Mouse (Mus musculus) CH12.LX (cell line): ENCODE results near the gene Kif12. TPM values are rescaled to one million over a fixed set of nuclear protein-coding genes. Genes with fewer than 3 reads are reported as not detected.

Experiments
- DNase-seq: peaks from one replicate; pipeline ENCODE4 v3.0.0-alpha.2; 2013; ENCODE audit errors: extremely low read depth
- H3K27ac ChIP-seq: 2 replicates; pipeline ENCODE4 v1.5.1; 2012; ENCODE audit warnings: low read depth, mild to moderate bottlenecking, control low read depth, moderate library complexity; ENCODE audit not compliant: insufficient read depth
- H3K27me3 ChIP-seq: replicated peaks from 2 replicates; pipeline ENCODE3; 2012; ENCODE audit warnings: inconsistent platforms
- H3K36me3 ChIP-seq, 2 experiments: replicated peaks in 1 of 2; 2 replicates each; pipeline versions ENCODE3 to v1.6.1; 2012; ENCODE audit warnings: inconsistent platforms in 1 of 2, low read length in 1 of 2, mild to moderate bottlenecking in 1 of 2, mixed read lengths in 1 of 2, moderate library complexity in 1 of 2; ENCODE audit not compliant: control insufficient read depth in 1 of 2, insufficient read depth in 1 of 2
- H3K4me1 ChIP-seq, 2 experiments: 2 replicates each; pipeline ENCODE4 v1.6.1; 2012; ENCODE audit warnings: inconsistent platforms in 1 of 2, moderate library complexity in 1 of 2; ENCODE audit not compliant: insufficient read depth in 2 of 2, control insufficient read depth in 1 of 2
- H3K4me2 ChIP-seq: 2 replicates; pipeline ENCODE4 v1.6.1; 2012; ENCODE audit warnings: low read depth, mild to moderate bottlenecking, control low read depth; ENCODE audit not compliant: poor library complexity, insufficient read depth, severe bottlenecking
- H3K4me3 ChIP-seq, 3 experiments: fragments of 150-350 bp in 1 of 3; sonication (generic) in 1 of 3; replicated peaks in 1 of 3; 2 replicates each; pipeline versions ENCODE3 to v1.5.1; 2011 to 2012; ENCODE audit warnings: low read depth in 2 of 3, low read length in 2 of 3, mild to moderate bottlenecking in 2 of 3, moderate library complexity in 2 of 3, control low read depth in 1 of 3, improper control_type of control experiment in 1 of 3, inconsistent platforms in 1 of 3, mixed read lengths in 1 of 3; ENCODE audit not compliant: poor library complexity in 1 of 3
- H3K79me2 ChIP-seq: replicated peaks from 2 replicates; pipeline ENCODE4 v1.6.1; 2012; ENCODE audit warnings: mild to moderate bottlenecking, moderate library complexity; ENCODE audit not compliant: control insufficient read depth, poor library complexity, insufficient read depth, severe bottlenecking; ENCODE audit errors: extremely low read depth
- H3K9ac ChIP-seq: 2 replicates; pipeline ENCODE4 v1.6.1; 2012; ENCODE audit warnings: low read depth, mild to moderate bottlenecking, control low read depth, moderate library complexity; ENCODE audit not compliant: insufficient read depth
- H3K9me3 ChIP-seq: replicated peaks from 2 replicates; pipeline ENCODE3; 2012; ENCODE audit warnings: low read length, inconsistent platforms, mixed read lengths
- CHD1 ChIP-seq: IDR thresholded peaks from 2 replicates; pipeline ENCODE4 v1.6.1; 2012; ENCODE audit warnings: low read depth, low read length, improper control_type of control experiment, inconsistent platforms
- CTCF ChIP-seq, 2 experiments: IDR thresholded peaks in 1 of 2; conservative IDR thresholded peaks in 1 of 2; 2 replicates each; pipeline ENCODE4 v1.5.1; 2011 to 2012; ENCODE audit warnings: low read depth in 2 of 2, low read length in 2 of 2, improper control_type of control experiment in 1 of 2, inconsistent platforms in 1 of 2, mild to moderate bottlenecking in 1 of 2, moderate library complexity in 1 of 2
- E2F4 ChIP-seq: IDR thresholded peaks from 2 replicates; pipeline ENCODE4 v1.6.1; 2011; ENCODE audit warnings: low read depth, low read length, improper control_type of control experiment; ENCODE audit not compliant: insufficient replicate concordance
- EP300 ChIP-seq: IDR thresholded peaks from 2 replicates; pipeline ENCODE4 v1.6.1; 2011; ENCODE audit warnings: low read length, improper control_type of control experiment
- ETS1 ChIP-seq: conservative IDR thresholded peaks from 2 replicates; pipeline ENCODE4 v1.6.1; 2012; ENCODE audit warnings: low read depth, mild to moderate bottlenecking, inconsistent platforms, low read length, improper control_type of control experiment, moderate library complexity
- IRF4 ChIP-seq: IDR thresholded peaks from 2 replicates; pipeline ENCODE4 v1.6.1; 2014; ENCODE audit warnings: low read depth, mild to moderate bottlenecking, inconsistent platforms, low read length, improper control_type of control experiment
- JUN ChIP-seq: IDR thresholded peaks from 2 replicates; pipeline ENCODE4 v1.6.1; 2011; ENCODE audit warnings: low read depth, mild to moderate bottlenecking, low read length, improper control_type of control experiment, moderate library complexity; ENCODE audit not compliant: insufficient read depth
- JUND ChIP-seq: conservative IDR thresholded peaks from 2 replicates; pipeline ENCODE4 v1.6.1; 2011; ENCODE audit warnings: low read depth, low read length, improper control_type of control experiment
- KAT2A ChIP-seq: IDR thresholded peaks from 2 replicates; pipeline ENCODE4 v1.6.1; 2012; ENCODE audit warnings: low read length, improper control_type of control experiment, inconsistent platforms; ENCODE audit not compliant: insufficient replicate concordance
- MAFK ChIP-seq: IDR thresholded peaks from 2 replicates; pipeline ENCODE4 v1.6.1; 2011; ENCODE audit warnings: low read length, improper control_type of control experiment; ENCODE audit not compliant: insufficient replicate concordance
- MAX ChIP-seq: IDR thresholded peaks from 2 replicates; pipeline ENCODE4 v1.6.1; 2011; ENCODE audit warnings: low read length, improper control_type of control experiment
- MEF2A ChIP-seq: IDR thresholded peaks from 2 replicates; pipeline ENCODE4 v1.6.1; 2014; ENCODE audit warnings: low read depth, mild to moderate bottlenecking, inconsistent platforms, low read length, improper control_type of control experiment, borderline replicate concordance
- NELFE ChIP-seq: IDR thresholded peaks from 2 replicates; pipeline ENCODE4 v1.6.1; 2011; ENCODE audit warnings: low read depth, low read length, improper control_type of control experiment
- NRF1 ChIP-seq: IDR thresholded peaks from 2 replicates; pipeline ENCODE4 v1.6.1; 2014; ENCODE audit warnings: low read depth, mild to moderate bottlenecking, inconsistent platforms, low read length, improper control_type of control experiment, moderate library complexity
- PAX5 ChIP-seq: IDR thresholded peaks from 2 replicates; pipeline ENCODE4 v1.6.1; 2012; ENCODE audit warnings: low read length, inconsistent platforms, mixed read lengths
- POLR2A ChIP-seq: IDR thresholded peaks from 2 replicates; pipeline ENCODE4 v1.6.1; 2011; ENCODE audit warnings: low read depth, mild to moderate bottlenecking, improper control_type of control experiment, low read length
- POLR2AphosphoS2 ChIP-seq: IDR thresholded peaks from 2 replicates; pipeline ENCODE4 v1.6.1; 2011; ENCODE audit warnings: low read depth, low read length, improper control_type of control experiment
- SIN3A ChIP-seq: IDR thresholded peaks from 2 replicates; pipeline ENCODE4 v1.6.1; 2012; ENCODE audit warnings: low read length, improper control_type of control experiment, inconsistent platforms
- TBP ChIP-seq: conservative IDR thresholded peaks from 2 replicates; pipeline ENCODE4 v1.6.1; 2011; ENCODE audit warnings: low read depth, low read length, improper control_type of control experiment
- TCF12 ChIP-seq: IDR thresholded peaks from 2 replicates; pipeline ENCODE4 v1.6.1; 2014; ENCODE audit warnings: low read depth, mild to moderate bottlenecking, inconsistent platforms, low read length, improper control_type of control experiment
- UBTF ChIP-seq: IDR thresholded peaks from 2 replicates; pipeline ENCODE4 v1.6.1; 2012; ENCODE audit warnings: low read depth, mild to moderate bottlenecking, inconsistent platforms, low read length, improper control_type of control experiment, moderate library complexity
- USF1 ChIP-seq: IDR thresholded peaks from 2 replicates; pipeline ENCODE4 v1.6.1; 2014; ENCODE audit warnings: low read depth, mild to moderate bottlenecking, inconsistent platforms, low read length, improper control_type of control experiment
- USF2 ChIP-seq: conservative IDR thresholded peaks from 2 replicates; pipeline ENCODE4 v1.6.1; 2011; ENCODE audit warnings: low read depth, low read length, improper control_type of control experiment
- ZC3H11A ChIP-seq: IDR thresholded peaks from 2 replicates; pipeline ENCODE4 v1.6.1; 2012; ENCODE audit warnings: low read depth, mild to moderate bottlenecking, inconsistent platforms, low read length, improper control_type of control experiment
- ZKSCAN1 ChIP-seq: IDR thresholded peaks from 2 replicates; pipeline ENCODE4 v1.6.1; 2012; ENCODE audit warnings: low read depth, inconsistent platforms, low read length, improper control_type of control experiment, borderline replicate concordance
- dilution Hi-C: fragments of 300-500 bp; cut with MboI; formaldehyde crosslinking; loops from 2 replicates; pipeline ENCODE4 v1.14.3; 2020; ENCODE audit warnings: low sequenced_read_pairs; ENCODE audit not compliant: extremely low pct_unique_long_range_greater_than_20kb, extremely low pct_ligation_motif_present
- in situ Hi-C: fragments of 300-500 bp; cut with MboI; formaldehyde crosslinking; loops from 3 replicates; pipeline ENCODE4 v1.14.3; 2019; ENCODE audit warnings: low sequenced_read_pairs, low pct_ligation_motif_present, low pct_unique_long_range_greater_than_20kb, mixed read lengths
- polyA plus RNA-seq: library from polyadenylated mRNA; unstranded; fragments of >175 nt; gene quantifications from 2 replicates; pipeline ENCODE4 v1.2.1, GENCODE M21; 2012; ENCODE audit warnings: low read depth; ENCODE audit not compliant: insufficient read length
- total RNA-seq, 2 experiments: library from RNA; depleted of rRNA; stranded (reverse); fragments of 300-350 nt in 1 of 2; fragments of >200 nt in 1 of 2; gene quantifications; 2 replicates each; pipeline ENCODE4 v1.2.3; 2012 to 2014

The Kif12 gene
- total and polyA plus RNA-seq, 3 experiments: not detected

GRCm38 (mm10) chr4:63156726-63157634 lies 15.0 kb downstream of the Kif12 start:
- dilution Hi-C loops: no loop called here
- H3K4me3 ChIP-seq: no peak overlapping the region
- H3K27ac ChIP-seq: no peak overlapping the region
- H3K4me1 ChIP-seq: peaks cover 0 to 21% of the 10 kb centered on the region in 2 experiments; a peak in 2 of 4 replicates
- no peak overlapping the region for H3K4me2 ChIP-seq
- in situ Hi-C loops: no loop called here
- no peaks in the 10 kb centered on the region for H3K79me2 ChIP-seq
- DNase-seq: no peak
- TF ChIP-seq MEF2A: no peak
- no peak for TF ChIP-seq ZKSCAN1
- TF ChIP-seq EP300: no peak
- TF ChIP-seq MAX: no peak
- no peak for TF ChIP-seq NELFE
- TF ChIP-seq CTCF (conservative IDR thresholded peaks at IDR 0.05 in 1 of 2, IDR thresholded peaks at IDR 0.05 in 1 of 2; ENCODE audit: low read depth in 2 of 2, low read length in 2 of 2): no peak
- TF ChIP-seq POLR2AphosphoS2: no peak
- no peak for TF ChIP-seq USF2
- no peak for TF ChIP-seq E2F4
- TF ChIP-seq TBP: no peak
- TF ChIP-seq KAT2A: no peak
- TF ChIP-seq JUND: no peak
- TF ChIP-seq PAX5: no peak
- no peak for TF ChIP-seq NRF1
- H3K27me3 ChIP-seq: peaks cover 60% of the 10 kb centered on the region
- no peaks in the 10 kb centered on the region for H3K36me3 ChIP-seq
- H3K9me3 ChIP-seq: no peaks in the 10 kb centered on the region
- H3K9ac ChIP-seq: no peak overlapping the region

- Histone ChIP-seq H3K79me2 (no peaks in the 10 kb centered on the region), H3K27ac (no peak overlapping the region), H3K9me3 (no peaks in the 10 kb centered on the region), H3K36me3 (no peaks in the 10 kb centered on the region), H3K9ac (no peak overlapping the region), H3K4me3 (no peak overlapping the region), H3K27me3 (peaks cover 70% of the 10 kb centered on the region), H3K4me1 (peaks cover 0 to 19% of the 10 kb centered on the region in 2 experiments; a peak in 2 of 4 replicates), H3K4me2 (no peak overlapping the region)
- DNase-seq: no peak
- dilution Hi-C loops: no loop called here
- in situ Hi-C loops: no loop called here
- TF ChIP-seq MAFK (no peak), JUND (no peak), TCF12 (no peak), ETS1 (no peak), MEF2A (no peak), USF1 (no peak), NRF1 (no peak), JUN (no peak), UBTF (no peak), ZKSCAN1 (no peak), ZC3H11A (no peak), SIN3A (no peak), CHD1 (no peak), MAX (no peak), PAX5 (no peak), IRF4 (no peak), POLR2A (no peak), CTCF (conservative IDR thresholded peaks at IDR 0.05 in 1 of 2, IDR thresholded peaks at IDR 0.05 in 1 of 2; ENCODE audit: low read depth in 2 of 2, low read length in 2 of 2) (no peak)
Observed at GRCm38 (mm10) chr4:63155596-63155995, 16.3 kb downstream of the Kif12 start.
